Mouse (Mus musculus): ENCODE results near the gene Olfr1392.
"Not testable (repeated sequence)": the region's sequence is repeated elsewhere in the genome, so short reads cannot be mapped to it uniquely, and the experiment has no call there.

Olfr1392 gene

DNA sequence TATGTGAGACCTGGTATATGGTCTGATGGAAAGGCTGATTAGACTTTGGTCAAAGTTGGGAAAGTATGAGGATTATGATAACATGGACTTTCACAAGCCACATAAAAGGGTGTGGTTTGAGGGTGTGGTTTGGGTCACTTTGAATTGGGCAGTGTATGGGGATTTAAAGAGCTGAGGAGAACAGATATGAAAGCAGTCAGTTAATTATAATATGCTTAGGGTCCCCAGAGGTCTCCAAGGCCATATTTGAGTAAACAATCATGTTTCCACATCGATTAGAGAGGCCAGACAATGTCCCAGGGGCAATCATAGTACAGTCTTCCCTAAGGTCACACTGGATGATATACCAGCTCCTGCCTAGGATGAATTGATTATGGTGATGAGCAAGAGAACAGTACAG lies at the start of gene Olfr1392:
Gene Olfr1392, plus strand, starts transcription at position 301 of the 400 bp plus-strand sequence.
- not testable (repeated sequence) for DNase-seq (ENCODE audit: low read depth)

- no peak for DNase-seq (ENCODE audit: low read depth)
Observed at GRCm38 (mm10) chr11:49235459-49236207, 49.4 kb upstream of the Olfr1392 start.

DNA sequence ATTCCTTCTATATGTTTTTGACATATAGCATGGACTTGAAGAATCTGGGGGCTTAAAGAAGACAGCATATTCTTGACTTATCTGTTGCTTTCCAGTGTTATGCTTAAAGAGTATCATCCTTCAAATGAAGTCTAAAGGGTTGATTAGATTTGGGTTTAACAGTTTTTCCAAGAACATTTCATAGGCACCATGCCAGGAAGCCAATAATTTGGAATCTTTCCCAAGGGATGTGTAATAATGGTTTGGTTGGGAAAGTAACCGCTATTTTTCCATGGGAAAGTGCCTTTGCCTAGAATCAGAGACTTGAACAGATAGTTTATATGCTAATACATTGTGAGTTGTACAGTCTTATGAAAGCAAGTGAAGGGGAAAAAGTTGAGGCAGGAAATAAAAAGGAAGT lies 48.2 kb upstream of the Olfr1392 start:
- DNase-seq (ENCODE audit: low read depth): no peak

DNA sequence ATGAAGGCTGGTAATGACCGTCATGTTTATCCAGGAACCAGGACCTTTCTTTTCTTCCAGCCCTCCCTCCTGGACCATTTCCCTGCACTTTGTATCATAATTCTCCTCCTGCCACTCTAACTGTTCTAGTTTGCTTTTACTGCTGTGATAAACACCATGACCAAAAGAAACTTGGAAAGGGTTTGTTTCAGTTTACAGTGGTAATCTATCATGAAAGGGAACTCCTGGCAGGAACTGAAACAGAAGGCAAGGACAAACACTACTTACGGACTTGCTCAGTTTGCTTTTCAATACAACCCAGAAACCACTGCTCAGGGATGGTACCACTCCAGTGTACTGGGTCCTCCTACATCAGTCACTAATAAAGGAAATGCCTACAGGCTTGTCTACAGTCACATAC lies 47.5 kb upstream of the Olfr1392 start:
- DNase-seq (ENCODE audit: low read depth): no peak

GRCm38 (mm10) chr11:49240310-49240709 lies 44.8 kb upstream of the Olfr1392 start:
- DNase-seq (ENCODE audit: low read depth): no peak

DNA sequence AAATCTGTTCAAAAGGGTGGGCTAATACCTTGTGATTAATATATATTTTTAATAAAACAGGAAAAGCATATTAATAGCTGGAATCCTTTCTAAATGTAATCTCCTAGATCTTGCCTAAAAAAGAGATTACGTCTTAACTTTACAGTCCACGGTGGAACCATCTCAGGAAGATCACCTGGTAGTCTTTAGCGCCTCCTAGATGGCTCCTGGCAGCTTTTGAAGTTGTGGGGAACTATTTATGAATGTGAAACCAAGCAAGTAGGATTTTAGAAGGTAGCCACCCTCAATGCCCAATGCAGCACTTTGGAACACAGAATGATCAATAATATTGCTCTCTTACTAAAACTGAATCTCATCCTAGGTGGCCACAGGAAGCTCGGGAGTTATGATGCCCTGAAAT lies 44.2 kb upstream of the Olfr1392 start:
- DNase-seq (ENCODE audit: low read depth): peak; percentile 50

DNA sequence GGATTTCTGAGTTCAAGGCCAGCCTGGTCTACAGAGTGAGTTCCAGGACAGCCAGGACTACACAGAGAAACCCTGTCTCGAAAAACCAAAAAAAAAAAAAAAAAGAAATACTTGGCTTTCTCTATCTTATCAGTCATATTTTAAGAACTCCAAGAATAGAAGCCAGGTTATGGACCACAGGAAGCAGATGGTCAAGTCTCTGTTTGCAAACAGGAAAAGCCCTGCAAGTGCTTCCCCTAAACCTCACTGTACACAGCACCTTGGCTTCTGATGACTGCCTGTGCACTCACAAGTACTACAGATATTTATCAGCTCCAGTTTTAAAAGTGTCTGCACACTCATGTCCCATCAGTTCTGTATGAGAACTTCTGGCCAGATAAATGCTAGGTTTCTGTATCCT lies 43.6 kb upstream of the Olfr1392 start:
- DNase-seq (ENCODE audit: low read depth): peak; percentile 96

- peak; percentile 84 for DNase-seq (ENCODE audit: low read depth)
Observed at GRCm38 (mm10) chr11:49242944-49243626, 42.0 kb upstream of the Olfr1392 start.

GRCm38 (mm10) chr11:49243727-49244594 lies 41.1 kb upstream of the Olfr1392 start, which contains the start of gene Mgat1:
Gene Mgat1 (plus strand): TSS chr11:49244191.
- DNase-seq (ENCODE audit: low read depth): peak; percentile 99

GRCm38 (mm10) chr11:49244595-49244930 lies 40.5 kb upstream of the Olfr1392 start:
- no peak for DNase-seq (ENCODE audit: low read depth)

DNA sequence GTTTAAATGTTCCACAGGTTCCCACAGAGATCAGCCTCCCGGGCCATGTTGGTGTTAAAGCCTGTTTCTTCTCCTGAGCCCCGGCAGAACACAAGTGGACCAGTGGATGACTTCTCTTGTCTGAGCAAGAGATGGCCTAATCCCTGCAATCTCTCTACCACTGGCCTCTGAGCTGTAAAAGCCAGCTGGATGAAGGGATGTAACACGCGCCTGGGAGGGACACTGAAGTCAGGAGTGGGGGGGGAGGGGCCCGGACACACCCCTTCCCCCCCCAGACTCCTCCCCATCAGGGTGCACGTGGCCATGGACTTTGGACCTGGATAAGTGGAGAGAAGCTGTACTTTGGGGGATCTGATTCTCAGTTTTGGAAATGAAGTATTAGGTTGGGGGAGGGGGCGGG lies 39.9 kb upstream of the Olfr1392 start:
- peak; percentile 75 for DNase-seq (ENCODE audit: low read depth)

DNA sequence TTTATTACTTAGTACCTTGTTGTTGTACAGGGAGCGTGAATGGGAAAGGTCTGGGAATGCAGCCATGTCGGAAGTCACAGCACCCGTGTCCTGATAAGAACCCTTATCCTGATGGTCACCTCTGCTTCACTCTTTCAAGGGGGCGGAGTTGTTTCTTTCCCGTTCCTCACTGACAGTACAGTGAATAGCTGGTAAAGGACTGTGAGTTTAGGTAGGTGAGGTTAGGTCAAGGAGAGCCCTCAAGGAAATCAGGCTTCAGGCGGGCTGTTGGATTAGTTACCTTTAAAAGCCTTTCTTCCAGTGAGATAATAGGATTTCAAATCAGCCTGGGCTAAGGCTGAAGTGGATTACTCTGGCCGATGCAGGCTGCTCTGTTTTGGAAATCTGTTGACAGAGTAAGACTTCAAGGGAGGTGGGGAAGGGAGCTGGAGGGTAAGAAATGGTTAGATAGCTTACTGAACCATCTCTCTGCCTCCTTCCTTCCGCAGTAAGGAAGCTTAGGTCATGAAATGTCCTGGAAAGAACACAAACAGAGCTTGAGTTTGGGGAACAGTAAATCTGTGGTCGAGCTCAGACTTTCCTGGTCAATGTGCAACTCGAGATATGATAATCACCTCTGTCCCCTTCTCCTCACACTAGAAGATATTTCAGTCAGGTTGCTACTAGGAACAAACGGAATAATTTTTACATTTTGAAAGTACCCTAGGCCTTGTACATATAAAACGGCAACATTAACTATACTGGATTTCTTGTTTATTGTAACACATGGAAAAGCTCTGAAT lies 39.3 kb upstream of the Olfr1392 start:
- DNase-seq (ENCODE audit: low read depth): peak; percentile 75

- DNase-seq (ENCODE audit: low read depth): no peak
Observed at GRCm38 (mm10) chr11:49246523-49246922, 38.6 kb upstream of the Olfr1392 start.

- DNase-seq (ENCODE audit: low read depth): peak; percentile 61
Observed at GRCm38 (mm10) chr11:49247255-49247654, 37.8 kb upstream of the Olfr1392 start.

DNA sequence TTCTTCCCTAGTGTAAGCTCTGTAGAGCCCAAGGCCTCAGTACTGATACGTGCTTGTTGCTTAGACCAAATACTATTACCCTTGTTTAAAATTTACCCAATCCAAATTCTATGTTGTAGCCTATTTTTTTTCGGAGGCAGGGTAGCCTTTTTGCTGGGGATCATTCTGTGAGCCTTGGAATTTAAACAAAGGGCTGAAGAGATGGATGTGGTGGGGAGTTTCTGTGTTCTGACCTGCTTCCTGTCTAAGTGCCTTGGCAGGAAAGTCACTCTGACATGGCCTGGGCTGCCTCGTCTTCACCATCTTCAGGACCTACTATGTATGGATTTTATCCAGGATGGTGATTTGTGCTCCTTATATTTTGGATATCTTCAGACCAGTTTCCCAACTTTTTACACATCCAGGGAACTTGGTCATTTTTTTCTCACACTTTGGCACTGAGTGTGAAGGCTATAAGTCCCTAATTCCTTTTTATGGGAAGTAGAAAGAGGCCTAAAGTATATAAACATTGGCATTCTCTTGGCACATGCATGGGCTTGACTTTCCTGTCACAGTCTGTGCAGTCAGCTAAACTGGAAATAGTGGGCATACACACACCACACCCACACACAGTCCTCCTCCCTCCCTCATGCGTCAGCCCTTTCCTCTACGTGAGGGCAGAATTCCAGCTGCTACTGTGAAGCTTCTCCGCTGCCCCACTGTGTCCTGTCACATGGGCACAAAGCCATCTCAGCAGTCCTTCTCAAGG lies 36.7 kb upstream of the Olfr1392 start:
- peak; percentile 81 for DNase-seq (ENCODE audit: low read depth)

- DNase-seq (ENCODE audit: low read depth): no peak
Observed at GRCm38 (mm10) chr11:49248974-49249700, 35.9 kb upstream of the Olfr1392 start.

- peak; percentile 91 for DNase-seq (ENCODE audit: low read depth)
Observed at GRCm38 (mm10) chr11:49249811-49250421, 35.2 kb upstream of the Olfr1392 start.

GRCm38 (mm10) chr11:49250422-49251379 lies 34.4 kb upstream of the Olfr1392 start:
- DNase-seq (ENCODE audit: low read depth): peak; percentile 89

DNA sequence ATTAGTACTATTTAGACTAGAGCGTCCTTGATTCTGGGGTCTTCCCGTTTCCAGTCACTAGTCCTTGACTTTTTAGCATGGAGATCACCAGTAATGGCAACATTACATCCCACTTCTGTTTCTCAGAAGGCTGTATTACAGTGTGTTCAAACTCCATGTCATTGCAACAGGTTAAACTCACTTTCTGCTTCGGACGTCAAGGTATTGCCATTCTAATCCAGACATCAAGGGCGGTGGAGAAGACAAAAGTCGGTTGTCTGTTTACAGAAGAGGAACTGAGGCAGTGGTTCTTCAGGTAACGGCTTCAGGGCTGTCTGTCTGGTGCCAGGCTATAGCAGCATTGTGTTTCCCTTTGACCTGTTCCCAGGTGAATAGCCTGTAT lies 33.7 kb upstream of the Olfr1392 start:
- no peak for DNase-seq (ENCODE audit: low read depth)
